Mouse (Mus musculus) left cerebral cortex, postnatal 25 days (tissue): ENCODE results near the gene Mall. TPM values are rescaled to one million over a fixed set of nuclear protein-coding genes. Genes with fewer than 3 reads are reported as not detected.

Experiments used
- DNase-seq, 2 experiments: peaks; one replicate each; pipeline ENCODE4 v3.0.0; 2022; ENCODE audit warnings: low spot score in 2 of 2, mixed read lengths in 1 of 2
- intact Hi-C: fragments of 180-260 bp; cut with DNase I; formaldehyde crosslinking; loops from one replicate; pipeline ENCODE4 v1.15.1; 2025
- total RNA-seq, 2 experiments: library from RNA; stranded (reverse); gene quantifications; 2 replicates each; pipeline ENCODE4 v1.2.3; 2021

The Mall gene
- total RNA-seq, 2 experiments from 2014 or later = 0.99 to 1.1 TPM

DNA sequence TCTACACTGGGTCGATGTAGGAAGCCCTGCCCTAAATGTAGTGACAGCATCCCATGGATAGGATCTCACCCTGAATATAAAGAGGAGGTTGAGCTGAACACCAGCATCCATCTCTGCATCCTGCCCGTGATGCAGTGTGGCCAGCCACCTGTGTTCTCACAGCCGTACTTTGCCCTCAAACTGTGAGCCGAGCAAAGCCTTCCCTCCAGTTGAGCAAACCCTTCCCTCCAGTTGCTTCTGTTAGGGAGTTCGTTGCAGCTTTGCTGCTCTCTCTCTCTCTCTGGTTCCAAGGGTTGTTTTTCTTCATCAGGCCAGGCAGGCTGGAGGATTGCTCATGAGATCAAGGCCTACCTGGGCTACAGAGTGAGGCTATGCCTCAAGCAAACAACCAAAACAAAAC, 5.2 kb upstream of the Mall start:
- intact Hi-C loops = no loop called here

DNA sequence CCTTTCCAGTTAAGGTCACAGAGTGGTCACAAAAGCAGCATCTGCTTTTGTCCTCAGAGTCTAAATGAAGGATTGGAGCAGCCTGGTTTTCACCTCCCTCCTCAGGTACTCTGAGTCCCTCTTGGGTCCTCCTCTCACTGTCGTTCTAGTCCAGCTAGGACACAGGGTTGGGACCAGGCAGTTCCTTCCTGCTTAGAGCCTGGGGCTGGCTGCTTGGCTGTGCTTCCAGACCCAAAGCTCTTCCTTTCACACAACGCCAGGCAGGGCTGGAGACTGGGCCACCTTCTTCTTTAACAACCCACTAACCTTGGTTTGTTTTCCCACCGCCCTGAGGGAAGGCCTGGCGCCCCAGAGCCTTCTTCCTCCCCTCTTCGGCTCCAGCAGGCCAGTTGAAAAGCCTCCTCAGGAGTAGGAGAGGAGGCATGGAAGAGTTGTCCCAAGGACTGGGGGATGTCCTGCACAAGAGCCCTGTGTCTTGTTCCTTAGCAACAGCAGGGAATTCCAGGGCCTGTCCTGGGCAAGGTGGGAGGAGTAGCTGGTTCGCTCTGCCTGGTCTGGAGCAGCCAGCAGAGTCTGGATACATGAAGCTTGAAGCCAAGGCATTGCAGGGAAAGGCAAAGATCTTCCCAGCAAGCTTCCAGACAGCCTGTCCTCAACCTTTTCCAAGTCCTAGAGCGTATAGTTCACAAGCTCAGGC, 717 bp upstream of the Mall start:
- DNase-seq = no peak
- intact Hi-C loops = no loop called here

More for the DNA sequence above, 5.2 kb upstream of the Mall start:
- DNase-seq = no peak

GRCm38 (mm10) chr2:127728661-127729450, 876 bp downstream of the Mall start:
- DNase-seq = no peak
- intact Hi-C loops = no loop called here

DNA sequence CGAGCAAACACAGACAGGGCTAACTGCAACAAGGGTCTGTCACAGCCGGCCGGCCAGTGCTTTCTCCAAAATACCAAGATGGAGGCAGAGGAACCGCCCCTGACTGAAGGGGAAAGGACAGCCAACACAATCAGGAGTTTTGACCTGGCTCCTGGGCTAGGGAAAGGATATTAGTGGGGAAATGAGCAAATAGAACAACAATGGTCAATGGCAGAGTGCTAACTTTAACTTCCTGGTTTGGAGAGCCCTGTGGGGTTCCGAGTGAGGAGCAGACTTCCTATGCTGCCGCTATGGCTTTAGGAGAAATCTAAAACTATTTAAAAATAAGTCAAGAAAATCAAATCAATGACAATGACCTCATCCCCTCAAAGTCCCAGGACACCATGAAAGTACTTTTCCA, 1.6 kb downstream of the Mall start:
- intact Hi-C loops = no loop called here
- no peak for DNase-seq

DNA sequence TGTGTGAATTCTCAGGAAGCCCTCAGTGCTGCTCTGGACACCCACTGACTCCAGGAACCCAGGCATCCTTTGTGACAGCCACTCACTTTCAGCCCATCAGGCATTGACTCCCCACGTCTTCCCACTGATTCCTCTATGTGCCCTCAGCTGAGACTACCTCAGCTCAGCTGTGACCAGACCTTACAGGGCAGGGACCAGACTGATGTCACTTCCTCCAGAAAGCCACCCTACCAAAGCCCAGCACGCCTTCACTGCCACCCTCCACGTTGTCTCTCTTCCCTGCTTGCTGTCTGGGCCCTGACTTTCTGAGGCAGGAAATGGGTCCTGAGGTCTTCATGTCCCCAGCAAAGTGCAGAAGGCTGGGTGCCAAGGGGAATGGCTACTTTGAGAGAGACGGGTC, 6.5 kb downstream of the Mall start:
- DNase-seq = no peak
- intact Hi-C loops = no loop called here

DNA sequence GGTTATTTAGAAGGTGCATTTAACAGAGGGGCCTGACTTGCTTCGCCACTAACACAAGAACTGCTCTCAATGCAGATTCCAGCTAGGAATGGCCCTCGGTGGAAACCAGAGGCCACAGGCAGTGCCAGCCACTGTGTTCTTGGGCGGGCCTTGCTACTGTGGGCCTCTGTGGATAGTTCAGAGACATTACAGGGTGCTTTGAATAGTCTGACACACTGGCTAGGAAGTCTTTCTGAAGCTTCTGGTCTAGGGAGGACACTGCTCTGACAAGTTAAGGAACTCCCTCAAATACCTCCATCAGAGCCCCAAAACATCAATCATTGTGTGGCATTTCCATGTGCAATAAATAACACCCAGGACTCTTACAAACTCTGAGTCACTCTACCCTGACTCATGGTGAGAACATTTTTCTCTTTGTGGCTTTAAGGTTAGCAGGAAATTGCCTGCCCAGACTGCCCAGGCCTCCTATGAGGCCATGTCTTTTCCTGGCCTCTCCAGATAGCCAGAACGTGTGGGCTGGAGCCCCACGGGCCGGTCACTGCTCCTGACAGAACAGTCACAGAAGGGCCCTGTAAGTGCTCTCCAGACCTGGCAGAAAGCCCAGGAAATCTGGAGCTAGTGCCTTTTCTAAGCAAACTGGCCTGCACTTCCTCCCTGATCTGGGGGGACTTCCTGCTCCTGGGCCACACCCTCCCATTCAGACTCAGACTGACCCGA, 7.4 kb downstream of the Mall start:
- intact Hi-C loops = no loop called here
- DNase-seq = peak; percentile 55 to 57

DNA sequence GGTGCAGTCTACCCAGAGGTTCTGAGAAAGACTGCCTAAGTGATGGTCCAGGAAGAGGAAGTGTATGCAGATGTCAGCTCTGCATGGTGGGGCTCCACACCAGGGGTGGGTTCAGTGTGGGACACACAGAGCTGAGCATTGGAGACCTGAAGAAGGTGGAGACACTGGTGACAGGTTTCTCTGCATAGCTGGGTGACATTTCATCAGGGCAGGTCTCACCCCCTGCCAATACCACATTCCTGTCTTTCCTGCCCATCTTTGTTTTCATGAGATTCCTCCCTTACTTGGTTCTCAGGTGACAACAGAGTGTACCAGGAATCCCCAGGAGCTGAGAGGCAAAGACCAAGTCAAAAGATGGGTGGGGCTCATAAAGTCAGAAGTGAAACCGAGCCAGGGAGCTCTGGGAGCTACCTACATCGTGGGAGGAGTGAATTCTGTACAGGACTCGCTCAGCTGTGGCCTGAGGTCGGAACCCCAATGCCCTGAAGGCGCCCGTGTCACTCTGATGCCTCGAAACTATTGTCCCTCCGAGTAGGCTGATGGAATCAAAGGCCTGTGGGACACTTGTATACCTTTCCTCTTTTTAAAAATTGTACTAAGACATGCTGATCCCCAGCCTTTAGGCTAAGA, 10.8 kb downstream of the Mall start:
- intact Hi-C loops = no loop called here

GRCm38 (mm10) chr2:127714726-127715125, 15.0 kb downstream of the Mall start:
- DNase-seq = no peak
- intact Hi-C loops = no loop called here

More for the DNA sequence above, 10.8 kb downstream of the Mall start:
- no peak for DNase-seq

- intact Hi-C loops = loop anchor here (10.0 kb wide), 1 partner anchor 876 kb away; no protein-coding TSS in a partner anchor
- DNase-seq = no peak
These were observed 20.9 kb downstream of the Mall start for GRCm38 (mm10) chr2:127708792-127709191.

GRCm38 (mm10) chr2:127708060-127708459, 21.7 kb downstream of the Mall start:
- intact Hi-C loops = loop anchor here (10.0 kb wide), 1 partner anchor 877 kb away; no protein-coding TSS in a partner anchor
- no peak for DNase-seq

DNA sequence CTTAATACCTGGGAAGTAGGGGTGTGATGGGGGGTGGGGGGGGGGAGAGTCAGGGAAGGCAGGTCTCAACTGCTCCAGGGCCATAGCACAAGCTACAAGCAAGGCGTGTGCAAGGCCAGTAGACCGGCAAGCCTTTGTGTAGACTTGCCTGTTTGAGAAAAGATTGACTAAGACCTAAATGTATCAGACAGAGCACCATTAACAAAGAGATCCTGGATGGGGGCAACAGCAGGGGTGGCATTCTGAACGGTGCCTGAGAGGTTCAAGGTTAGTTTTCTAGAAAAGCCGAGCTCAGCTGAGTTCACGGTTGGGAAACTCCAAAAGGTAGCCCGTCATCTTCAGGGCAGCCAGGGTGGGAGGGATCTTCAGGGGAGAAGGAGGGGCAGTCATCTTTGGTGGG, 24.5 kb downstream of the Mall start:
- DNase-seq = no peak
- intact Hi-C loops = loop anchor here (10.0 kb wide), 1 partner anchor 880 kb away; no protein-coding TSS in a partner anchor

- intact Hi-C loops = no loop called here
- DNase-seq = no peak
These were observed 40.5 kb downstream of the Mall start for GRCm38 (mm10) chr2:127689239-127689638.

DNA sequence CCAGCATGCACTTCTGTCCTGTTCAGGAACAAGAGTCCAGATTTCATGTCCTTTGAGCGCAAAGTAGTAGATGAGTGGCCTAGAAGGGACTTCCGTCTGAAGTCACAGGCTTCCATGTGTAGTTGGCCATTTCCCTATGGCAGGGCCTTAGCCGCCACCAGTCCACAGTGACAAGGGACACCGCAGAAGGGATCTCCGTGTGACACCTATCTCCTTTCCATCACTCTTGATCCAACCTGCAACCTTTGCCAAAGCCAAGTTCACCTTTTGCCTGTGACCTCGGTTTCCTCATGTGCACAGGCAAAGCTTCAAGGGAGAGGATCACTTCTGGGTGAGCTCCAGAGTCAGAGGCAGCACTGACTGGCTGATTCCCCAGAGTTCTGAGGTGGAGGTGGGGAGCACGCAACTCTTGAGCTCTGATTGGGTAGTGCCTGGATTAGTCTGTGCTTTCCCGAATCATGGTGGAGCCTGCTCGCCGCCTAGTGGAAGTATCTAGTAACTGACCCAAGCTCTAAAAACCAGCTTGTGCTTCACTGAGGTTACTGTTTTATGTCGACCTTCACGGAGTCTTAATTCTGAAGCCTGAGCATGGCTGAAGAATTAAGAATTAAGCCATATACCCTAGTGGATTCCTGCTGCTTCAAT, 45.9 kb downstream of the Mall start:
- intact Hi-C loops = loop anchor here (5.0 kb wide), 1 partner anchor 77 kb away; no protein-coding TSS in a partner anchor
- DNase-seq = peak; percentile 70 to 71

DNA sequence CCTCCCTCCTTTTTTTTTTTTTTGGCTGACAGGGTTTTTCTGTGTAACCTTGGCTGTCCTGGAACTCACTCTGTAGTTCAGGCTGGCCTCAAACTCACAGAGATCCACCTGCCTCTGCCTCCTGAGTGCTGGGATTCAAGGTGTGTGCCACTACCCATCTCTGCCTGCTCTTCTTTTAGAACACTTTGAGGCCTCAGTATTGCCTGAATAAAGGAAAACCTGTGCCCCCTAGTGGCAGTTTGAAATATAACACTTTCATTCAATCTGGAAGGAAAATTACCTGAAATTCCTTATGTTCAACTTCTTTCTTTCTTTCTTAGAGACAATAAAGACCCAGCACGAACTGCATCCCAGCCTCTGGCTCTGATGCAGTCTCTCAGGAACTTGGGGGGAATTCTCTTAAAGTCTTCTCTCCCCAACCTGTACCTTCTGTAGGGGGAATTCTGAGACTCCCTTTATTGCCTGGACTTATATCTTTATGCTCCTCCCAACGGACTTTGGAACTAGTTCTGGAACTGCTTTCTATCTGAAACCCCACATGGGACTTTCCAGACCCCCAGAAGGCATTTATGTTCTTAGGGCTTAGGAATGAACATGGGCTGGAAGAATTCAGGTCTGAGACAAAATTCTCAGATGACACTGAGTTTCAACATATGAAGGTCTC, 61.8 kb downstream of the Mall start:
- intact Hi-C loops = loop anchor here (2.0 kb wide), 1 partner anchor 59 kb away; no protein-coding TSS in a partner anchor
- DNase-seq = peak; percentile 14 to 56

DNA sequence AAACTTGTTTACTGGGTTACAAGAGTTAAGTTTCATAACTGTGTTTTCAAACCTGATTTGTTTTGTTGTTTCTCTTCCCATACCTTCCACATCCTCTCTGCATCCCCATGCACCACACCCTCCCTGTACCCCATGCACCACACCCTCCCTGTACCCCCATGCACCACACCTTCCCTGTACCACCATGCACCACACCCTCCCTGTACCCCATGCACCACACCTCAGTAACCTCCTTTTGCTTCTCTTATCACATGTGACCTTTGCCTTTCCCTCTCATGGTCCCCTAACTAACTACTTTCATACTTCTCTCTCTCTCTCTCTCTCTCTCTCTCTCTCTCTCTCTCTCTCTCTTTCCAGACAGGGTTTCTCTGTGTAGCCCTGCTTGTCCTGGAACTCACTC, 62.7 kb downstream of the Mall start:
- no peak for DNase-seq
- intact Hi-C loops = no loop called here

- DNase-seq = no peak
- intact Hi-C loops = no loop called here
These were observed 67.0 kb downstream of the Mall start for GRCm38 (mm10) chr2:127662708-127663107.

GRCm38 (mm10) chr2:127656086-127656720, 73.5 kb downstream of the Mall start, which contains the start of gene Mal:
Gene Mal (minus strand): TSS chr2:127656695.
- intact Hi-C loops = no loop called here
- peak; percentile 12 to 21 for DNase-seq

- DNase-seq = no peak
- intact Hi-C loops = no loop called here
These were observed 74.3 kb downstream of the Mall start for GRCm38 (mm10) chr2:127655419-127655818.
